Mouse (Mus musculus) liver, embryonic 14.5 days (tissue): ENCODE results near the gene Dnah9.

Experiments
- CTCF ChIP-seq: IDR thresholded peaks from 2 replicates; pipeline ENCODE4 v1.5.1; 2016; ENCODE audit warnings: antibody characterized with exemption, low read depth, control low read depth
- EP300 ChIP-seq: IDR thresholded peaks from 2 replicates; pipeline ENCODE4 v1.6.1; 2016; ENCODE audit warnings: antibody characterized with exemption, low read depth

DNA sequence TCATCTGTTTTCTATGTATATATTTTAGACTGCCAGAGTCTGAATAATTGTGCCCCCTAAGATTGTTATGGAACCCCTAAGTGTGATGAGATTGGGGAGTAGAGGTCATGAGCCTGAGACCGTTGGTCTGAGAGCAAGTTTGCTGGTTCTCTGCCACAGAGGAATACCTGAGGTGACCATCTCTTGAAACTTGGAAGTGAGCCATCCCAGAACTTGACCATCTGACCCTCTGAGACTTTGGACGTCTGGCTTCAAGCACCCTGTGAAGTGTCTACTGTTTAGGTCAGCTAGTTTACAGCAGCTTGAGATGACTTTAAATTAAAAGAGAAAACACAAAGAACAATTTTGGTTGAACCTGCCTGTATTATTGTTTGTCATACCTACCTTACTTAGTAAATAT lies 125.8 kb downstream of the Dnah9 start:
- no peak for TF ChIP-seq CTCF
- TF ChIP-seq EP300, result no peak
